Mouse (Mus musculus) myocyte (in vitro differentiated cells): ENCODE results near the gene D6Ertd527e. TPM values are rescaled to one million over a fixed set of nuclear protein-coding genes. Genes with fewer than 3 reads are reported as not detected.
"Not testable (repeated sequence)": the region's sequence is repeated elsewhere in the genome, so short reads cannot be mapped to it uniquely, and the experiment has no call there.

Source experiments
- H3K27me3 ChIP-seq: one replicate; pipeline ENCODE4 v1.6.1; 2011; ENCODE audit not compliant: control insufficient read depth, insufficient read depth, insufficient read length
- H3K36me3 ChIP-seq: one replicate; pipeline ENCODE4 v1.6.1; 2011; ENCODE audit not compliant: control insufficient read depth, insufficient read depth
- H3K4me2 ChIP-seq: one replicate; pipeline ENCODE4 v1.6.1; 2011; ENCODE audit warnings: low read depth, control low read depth
- H3K4me3 ChIP-seq: one replicate; pipeline ENCODE4 v1.5.1; 2011; ENCODE audit warnings: mild to moderate bottlenecking, control low read depth, moderate library complexity
- H3K79me2 ChIP-seq: one replicate; pipeline ENCODE4 v1.6.1; 2011; ENCODE audit not compliant: control insufficient read depth, insufficient read depth
- H3ac ChIP-seq: one replicate; pipeline ENCODE4 v1.6.1; 2011; ENCODE audit not compliant: control insufficient read depth, insufficient read length
- CEBPB ChIP-seq: IDR thresholded peaks from 2 replicates; pipeline ENCODE4 v1.6.1; 2011; ENCODE audit warnings: mild to moderate bottlenecking, moderate library complexity; ENCODE audit not compliant: poor library complexity, insufficient read depth, severe bottlenecking
- E2F4 ChIP-seq: IDR thresholded peaks from one replicate; pipeline ENCODE4 v1.6.1; 2011; ENCODE audit warnings: mild to moderate bottlenecking, control low read depth, moderate library complexity; ENCODE audit not compliant: insufficient read depth
- MAX ChIP-seq: IDR thresholded peaks from one replicate; pipeline ENCODE4 v1.6.1; 2011; ENCODE audit warnings: low read depth, mild to moderate bottlenecking, control low read depth
- MYOD1 ChIP-seq, 3 experiments: IDR thresholded peaks; one replicate each; pipeline ENCODE4 v1.6.1; 2011; ENCODE audit warnings: control low read depth in 2 of 3, low read depth in 2 of 3, mild to moderate bottlenecking in 2 of 3, moderate library complexity in 1 of 3; ENCODE audit not compliant: insufficient read length in 2 of 3, control insufficient read depth in 1 of 3
- MYOG ChIP-seq, 3 experiments: IDR thresholded peaks; one replicate each; pipeline ENCODE4 v1.6.1; 2011; ENCODE audit warnings: control low read depth in 2 of 3, low read depth in 2 of 3, mild to moderate bottlenecking in 2 of 3; ENCODE audit not compliant: insufficient read length in 2 of 3, control insufficient read depth in 1 of 3, insufficient read depth in 1 of 3
- POLR2A ChIP-seq: IDR thresholded peaks from one replicate; pipeline ENCODE4 v1.6.1; 2011; ENCODE audit warnings: low read depth, mild to moderate bottlenecking, control low read depth, moderate library complexity; ENCODE audit not compliant: insufficient read length
- POLR2AphosphoS2 ChIP-seq: IDR thresholded peaks from one replicate; pipeline ENCODE4 v1.6.1; 2011; ENCODE audit warnings: low read depth, control low read depth; ENCODE audit not compliant: insufficient read length
- REST ChIP-seq: IDR thresholded peaks from one replicate; pipeline ENCODE4 v1.6.1; 2011; ENCODE audit warnings: mild to moderate bottlenecking, control low read depth, moderate library complexity; ENCODE audit not compliant: insufficient read depth, insufficient read length
- SRF ChIP-seq: IDR thresholded peaks from one replicate; pipeline ENCODE4 v1.6.1; 2011; ENCODE audit warnings: low read depth; ENCODE audit not compliant: control insufficient read depth, insufficient read length
- TCF12 ChIP-seq: IDR thresholded peaks from one replicate; pipeline ENCODE4 v1.6.1; 2011; ENCODE audit warnings: mild to moderate bottlenecking, control low read depth; ENCODE audit not compliant: poor library complexity, insufficient read depth, severe bottlenecking
- TCF3 ChIP-seq: IDR thresholded peaks from one replicate; pipeline ENCODE4 v1.6.1; 2011; ENCODE audit warnings: low read depth, control low read depth; ENCODE audit not compliant: insufficient read length
- USF1 ChIP-seq: IDR thresholded peaks from one replicate; pipeline ENCODE4 v1.6.1; 2011; ENCODE audit warnings: low read depth, mild to moderate bottlenecking, control low read depth, moderate library complexity
- polyA plus RNA-seq: library from polyadenylated mRNA; unstranded; fragments of >200 nt; fragmentation: generic; extraction: Trizol; gene quantifications from one replicate; pipeline ENCODE4 v1.2.1, GENCODE M21; 2012; ENCODE audit warnings: missing spikeins

D6Ertd527e gene
- polyA plus RNA-seq, 1 experiment: 0.11 TPM

GRCm38 (mm10) chr6:87088356-87088755 lies 16.2 kb upstream of the D6Ertd527e start:
- no peak for TF ChIP-seq POLR2A
- no peak for TF ChIP-seq POLR2AphosphoS2
- TF ChIP-seq USF1: no peak
- no peak for TF ChIP-seq CEBPB
- TF ChIP-seq SRF: no peak
- no peak for TF ChIP-seq E2F4
- TF ChIP-seq TCF12: no peak
- no peak for TF ChIP-seq MYOG (IDR thresholded peaks at IDR 0.05; ENCODE audit: control insufficient read depth in 1 of 3, insufficient read depth in 1 of 3, insufficient read length in 2 of 3, low read depth in 2 of 3)
- TF ChIP-seq MYOD1 (IDR thresholded peaks at IDR 0.05; ENCODE audit: control insufficient read depth in 1 of 3, insufficient read length in 2 of 3, low read depth in 2 of 3): no peak
- no peak overlapping the region for H3ac ChIP-seq
- no peak overlapping the region for H3K4me2 ChIP-seq
- peaks cover 35% of the 10 kb centered on the region for H3K36me3 ChIP-seq
- no peaks in the 10 kb centered on the region for H3K27me3 ChIP-seq
- H3K79me2 ChIP-seq: no peaks in the 10 kb centered on the region
- no peak overlapping the region for H3K4me3 ChIP-seq

- H3ac ChIP-seq: no peak overlapping the region
- no peaks in the 10 kb centered on the region for H3K79me2 ChIP-seq
- no peak overlapping the region for H3K4me3 ChIP-seq
- H3K27me3 ChIP-seq: no peaks in the 10 kb centered on the region
- peaks cover 16% of the 10 kb centered on the region for H3K36me3 ChIP-seq
- TF ChIP-seq USF1: no peak
- no peak overlapping the region for H3K4me2 ChIP-seq
These were observed 13.7 kb upstream of the D6Ertd527e start for GRCm38 (mm10) chr6:87090877-87091276.

- Histone ChIP-seq H3ac (no peak overlapping the region), H3K4me2 (no peak overlapping the region), H3K27me3 (no peaks in the 10 kb centered on the region), H3K36me3 (peaks cover 8% of the 10 kb centered on the region), H3K79me2 (no peaks in the 10 kb centered on the region), H3K4me3 (no peak overlapping the region)
- TF ChIP-seq TCF3 (no peak), USF1 (no peak), MAX (no peak), E2F4 (no peak), SRF (no peak), MYOG (IDR thresholded peaks at IDR 0.05; ENCODE audit: control insufficient read depth in 1 of 3, insufficient read depth in 1 of 3, insufficient read length in 2 of 3, low read depth in 2 of 3) (no peak), CEBPB (no peak), TCF12 (no peak), MYOD1 (IDR thresholded peaks at IDR 0.05; ENCODE audit: control insufficient read depth in 1 of 3, insufficient read length in 2 of 3, low read depth in 2 of 3) (no peak), POLR2AphosphoS2 (no peak), POLR2A (no peak), REST (no peak)
These were observed 12.1 kb upstream of the D6Ertd527e start for GRCm38 (mm10) chr6:87092476-87092875.

- not testable (repeated sequence) for H3K27me3 ChIP-seq, H3K36me3 ChIP-seq, H3ac ChIP-seq, H3K4me3 ChIP-seq, H3K79me2 ChIP-seq, H3K4me2 ChIP-seq
These were observed 10.9 kb upstream of the D6Ertd527e start for GRCm38 (mm10) chr6:87093631-87094030.

- H3K27me3 ChIP-seq: no peaks in the 10 kb centered on the region
- no peaks in the 10 kb centered on the region for H3K79me2 ChIP-seq
- no peaks in the 10 kb centered on the region for H3K36me3 ChIP-seq
- H3K4me2 ChIP-seq: no peak overlapping the region
- no peak for TF ChIP-seq CEBPB
- TF ChIP-seq POLR2A: no peak
- TF ChIP-seq POLR2AphosphoS2: no peak
- TF ChIP-seq TCF12: no peak
- no peak for TF ChIP-seq USF1
- TF ChIP-seq E2F4: no peak
- no peak for TF ChIP-seq MYOD1 (IDR thresholded peaks at IDR 0.05; ENCODE audit: control insufficient read depth in 1 of 3, insufficient read length in 2 of 3, low read depth in 2 of 3)
- TF ChIP-seq MAX: no peak
- TF ChIP-seq MYOG (IDR thresholded peaks at IDR 0.05; ENCODE audit: control insufficient read depth in 1 of 3, insufficient read depth in 1 of 3, insufficient read length in 2 of 3, low read depth in 2 of 3): no peak
- TF ChIP-seq REST: no peak
- no peak for TF ChIP-seq SRF
- TF ChIP-seq TCF3: no peak
- H3ac ChIP-seq: no peak overlapping the region
- no peak overlapping the region for H3K4me3 ChIP-seq
These were observed 5.3 kb upstream of the D6Ertd527e start for GRCm38 (mm10) chr6:87099261-87099660.
